Mouse (Mus musculus): ENCODE measurements around the gene Cpm. TPM values are rescaled to one million over a fixed set of nuclear protein-coding genes. Genes with fewer than 3 reads are reported as not detected.

Cpm gene
- polyA plus RNA-seq, 1 experiment from 2014 or later, result 28.9 TPM

DNA sequence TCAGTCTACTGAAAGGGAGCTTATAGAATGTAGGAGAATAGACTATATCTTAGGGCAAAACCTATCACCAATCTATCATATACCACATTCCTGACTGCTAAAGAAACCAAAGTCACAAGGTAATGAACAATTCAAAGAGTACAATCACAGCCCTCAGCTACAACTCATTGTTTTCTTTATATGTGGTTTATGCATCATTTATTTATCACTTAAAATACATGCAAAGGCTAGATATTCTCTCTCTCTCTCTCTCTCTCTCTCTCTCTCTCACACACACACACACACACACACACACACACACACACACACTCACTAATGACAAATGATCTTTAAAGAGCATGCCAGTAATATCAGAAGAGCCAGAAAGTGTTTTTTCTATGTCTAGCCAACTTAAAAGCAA is 76.5 kb downstream of the Cpm start:
- Histone ChIP-seq H3K36me3 (ENCODE audit: control insufficient read depth, insufficient read depth, low read length) (peaks cover 69% of the 10 kb centered on the region), H3K4me2 (replicated peaks; ENCODE audit: low read depth, low read length) (no peak overlapping the region), H3K9ac (ENCODE audit: low read depth, low read length) (no peak overlapping the region), H3K27me3 (ENCODE audit: control insufficient read depth, insufficient read depth, low read length) (no peaks in the 10 kb centered on the region), H3K4me1 (ENCODE audit: control insufficient read depth, insufficient read depth, low read length) (peaks cover 7% of the 10 kb centered on the region), H3K9me3 (ENCODE audit: control insufficient read depth, low read length) (no peaks in the 10 kb centered on the region), H3K27ac (ENCODE audit: low read depth, low read length) (no peak overlapping the region), H3K4me3 (ENCODE audit: low read length) (no peak overlapping the region)
- ATAC-seq (ENCODE audit: low FRiP score, low TSS enrichment), result no peak

- Histone ChIP-seq H3K9ac (ENCODE audit: low read depth, low read length) (no peak overlapping the region), H3K36me3 (ENCODE audit: control insufficient read depth, insufficient read depth, low read length) (peaks cover 65% of the 10 kb centered on the region), H3K27ac (ENCODE audit: low read depth, low read length) (no peak overlapping the region), H3K4me1 (ENCODE audit: control insufficient read depth, insufficient read depth, low read length) (peaks cover 7% of the 10 kb centered on the region), H3K27me3 (ENCODE audit: control insufficient read depth, insufficient read depth, low read length) (no peaks in the 10 kb centered on the region), H3K4me2 (replicated peaks; ENCODE audit: low read depth, low read length) (no peak overlapping the region), H3K9me3 (ENCODE audit: control insufficient read depth, low read length) (no peaks in the 10 kb centered on the region), H3K4me3 (ENCODE audit: low read length) (no peak overlapping the region)
- 88% methylated on average over 6 of the region's 6 CpGs for WGBS
- no peak for ATAC-seq (ENCODE audit: low FRiP score, low TSS enrichment)
Observed at GRCm38 (mm10) chr10:117706440-117706839, 77.1 kb downstream of the Cpm start.

DNA sequence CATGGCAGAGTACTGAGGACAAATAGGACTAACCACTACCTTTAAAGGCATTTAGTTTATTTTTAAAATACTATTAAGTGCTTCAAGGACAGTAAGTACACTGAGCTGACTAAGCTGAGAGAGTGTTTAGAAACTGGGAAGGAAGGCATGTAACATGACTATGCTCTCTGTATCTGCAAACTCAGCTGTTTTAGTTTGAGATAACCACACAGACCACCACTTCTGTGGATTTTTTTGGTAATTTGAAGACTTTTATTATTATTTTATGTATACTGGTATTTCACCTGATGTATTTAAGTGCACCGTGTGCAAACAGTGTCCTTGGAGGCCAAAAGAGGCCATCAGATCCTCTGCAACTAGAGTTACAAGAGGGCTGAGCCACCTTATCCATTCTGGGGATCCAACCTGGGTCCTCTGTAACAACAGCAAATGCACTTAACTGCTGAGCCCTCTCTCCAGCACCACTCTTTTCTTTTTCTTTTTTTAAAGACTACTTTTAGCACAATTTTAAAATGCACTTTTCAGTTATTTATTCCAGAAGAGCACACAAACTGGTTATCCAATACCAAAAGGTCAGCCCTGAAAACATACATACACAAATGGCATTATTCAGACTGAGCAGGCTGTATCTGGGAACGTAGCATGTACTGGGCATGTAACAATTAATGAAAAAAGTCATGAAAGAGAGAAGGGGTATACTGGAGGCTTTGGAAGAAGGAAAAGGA is 78.0 kb downstream of the Cpm start:
- peaks cover 57% of the 10 kb centered on the region for H3K36me3 ChIP-seq (ENCODE audit: control insufficient read depth, insufficient read depth, low read length)
- no peak overlapping the region for H3K4me3 ChIP-seq (ENCODE audit: low read length)

GRCm38 (mm10) chr10:117708376-117708775 is 79.1 kb downstream of the Cpm start:
- 95% methylated on average over 2 of the region's 2 CpGs for WGBS

More for the DNA sequence above, 78.0 kb downstream of the Cpm start:
- peaks cover 7% of the 10 kb centered on the region for H3K4me1 ChIP-seq (ENCODE audit: control insufficient read depth, insufficient read depth, low read length)
- no peaks in the 10 kb centered on the region for H3K27me3 ChIP-seq (ENCODE audit: control insufficient read depth, insufficient read depth, low read length)
- H3K4me2 ChIP-seq (replicated peaks; ENCODE audit: low read depth, low read length), result no peak overlapping the region
- 92% methylated on average over 2 of the region's 2 CpGs for WGBS
- H3K9me3 ChIP-seq (ENCODE audit: control insufficient read depth, low read length), result no peaks in the 10 kb centered on the region
- no peak for ATAC-seq (ENCODE audit: low FRiP score, low TSS enrichment)
- no peak overlapping the region for H3K27ac ChIP-seq (ENCODE audit: low read depth, low read length)
- H3K9ac ChIP-seq (ENCODE audit: low read depth, low read length), result no peak overlapping the region

GRCm38 (mm10) chr10:117708856-117709255 is 79.6 kb downstream of the Cpm start:
- Histone ChIP-seq H3K9ac (ENCODE audit: low read depth, low read length) (no peak overlapping the region; the same call in 1 of the 2 replicates), H3K4me1 (ENCODE audit: control insufficient read depth, insufficient read depth, low read length) (peaks cover 7% of the 10 kb centered on the region), H3K9me3 (ENCODE audit: control insufficient read depth, low read length) (no peaks in the 10 kb centered on the region), H3K27me3 (ENCODE audit: control insufficient read depth, insufficient read depth, low read length) (no peaks in the 10 kb centered on the region), H3K4me2 (replicated peaks; ENCODE audit: low read depth, low read length) (peak overlapping the region; percentile 84; the same call in 1 of the 2 replicates), H3K27ac (ENCODE audit: low read depth, low read length) (no peak overlapping the region), H3K36me3 (ENCODE audit: control insufficient read depth, insufficient read depth, low read length) (peaks cover 42% of the 10 kb centered on the region), H3K4me3 (ENCODE audit: low read length) (peak overlapping the region; percentile 61)
- 90% methylated on average over 9 of the region's 9 CpGs for WGBS
- ATAC-seq (ENCODE audit: low FRiP score, low TSS enrichment), result no peak

More at GRCm38 (mm10) chr10:117708376-117708775, 79.1 kb downstream of the Cpm start:
- Histone ChIP-seq H3K4me2 (replicated peaks; ENCODE audit: low read depth, low read length) (no peak overlapping the region), H3K9ac (ENCODE audit: low read depth, low read length) (no peak overlapping the region), H3K9me3 (ENCODE audit: control insufficient read depth, low read length) (no peaks in the 10 kb centered on the region), H3K27ac (ENCODE audit: low read depth, low read length) (no peak overlapping the region), H3K27me3 (ENCODE audit: control insufficient read depth, insufficient read depth, low read length) (no peaks in the 10 kb centered on the region), H3K4me1 (ENCODE audit: control insufficient read depth, insufficient read depth, low read length) (peaks cover 7% of the 10 kb centered on the region), H3K36me3 (ENCODE audit: control insufficient read depth, insufficient read depth, low read length) (peaks cover 46% of the 10 kb centered on the region), H3K4me3 (ENCODE audit: low read length) (no peak overlapping the region)
- no peak for ATAC-seq (ENCODE audit: low FRiP score, low TSS enrichment)

DNA sequence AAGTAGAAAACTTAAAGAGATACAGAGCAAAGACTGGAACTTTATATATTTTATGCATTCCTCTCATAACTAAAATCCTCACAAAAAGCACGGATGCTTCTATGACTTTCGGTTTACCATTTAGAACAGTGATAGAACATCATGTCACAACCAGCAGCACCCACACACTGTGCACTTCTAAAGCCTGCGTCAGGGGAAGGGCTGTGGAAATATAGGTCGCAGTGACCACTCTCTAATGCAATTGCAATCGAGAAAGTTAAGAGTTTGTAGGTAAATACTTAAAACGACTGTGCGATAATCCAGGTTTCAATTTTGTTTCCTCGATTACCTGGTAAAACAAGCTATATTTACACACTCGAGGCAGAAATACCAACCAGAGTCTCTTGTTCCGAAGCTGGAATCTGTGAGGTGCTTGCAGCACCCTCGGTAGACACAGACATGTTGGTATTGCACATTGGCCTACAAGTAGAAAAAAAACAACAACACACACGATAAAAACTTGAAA is 80.1 kb downstream of the Cpm start:
- no peaks in the 10 kb centered on the region for H3K27me3 ChIP-seq (ENCODE audit: control insufficient read depth, insufficient read depth, low read length)
- ATAC-seq (ENCODE audit: low FRiP score, low TSS enrichment), result no peak
- peak overlapping the region; percentile 61 for H3K4me3 ChIP-seq (ENCODE audit: low read length)
- peaks cover 37% of the 10 kb centered on the region for H3K36me3 ChIP-seq (ENCODE audit: control insufficient read depth, insufficient read depth, low read length)
- peak overlapping the region; percentile 84 for H3K4me2 ChIP-seq (replicated peaks; ENCODE audit: low read depth, low read length)
- 48% methylated on average over 12 of the region's 12 CpGs for WGBS
- H3K4me1 ChIP-seq (ENCODE audit: control insufficient read depth, insufficient read depth, low read length), result peaks cover 7% of the 10 kb centered on the region
- no peaks in the 10 kb centered on the region for H3K9me3 ChIP-seq (ENCODE audit: control insufficient read depth, low read length)
- H3K9ac ChIP-seq (ENCODE audit: low read depth, low read length), result peak overlapping the region; percentile 87; the same call in 1 of the 2 replicates
- H3K27ac ChIP-seq (ENCODE audit: low read depth, low read length), result peak overlapping the region; percentile 85; the same call in 1 of the 2 replicates

- peak; percentile 87 for ATAC-seq (ENCODE audit: low FRiP score, low TSS enrichment)
- H3K36me3 ChIP-seq (ENCODE audit: control insufficient read depth, insufficient read depth, low read length), result peaks cover 30% of the 10 kb centered on the region
- WGBS, result 0% methylated on average over 45 of the region's 71 CpGs
- peak overlapping the region; percentile 61 for H3K4me3 ChIP-seq (ENCODE audit: low read length)
- H3K9me3 ChIP-seq (ENCODE audit: control insufficient read depth, low read length), result no peaks in the 10 kb centered on the region
- peak overlapping the region; percentile 85 for H3K27ac ChIP-seq (ENCODE audit: low read depth, low read length)
- H3K4me1 ChIP-seq (ENCODE audit: control insufficient read depth, insufficient read depth, low read length), result peaks cover 7% of the 10 kb centered on the region
- peak overlapping the region; percentile 87 for H3K9ac ChIP-seq (ENCODE audit: low read depth, low read length)
- no peaks in the 10 kb centered on the region for H3K27me3 ChIP-seq (ENCODE audit: control insufficient read depth, insufficient read depth, low read length)
- H3K4me2 ChIP-seq (replicated peaks; ENCODE audit: low read depth, low read length), result peak overlapping the region; percentile 84
Observed at GRCm38 (mm10) chr10:117709930-117710603, 80.8 kb downstream of the Cpm start.

DNA sequence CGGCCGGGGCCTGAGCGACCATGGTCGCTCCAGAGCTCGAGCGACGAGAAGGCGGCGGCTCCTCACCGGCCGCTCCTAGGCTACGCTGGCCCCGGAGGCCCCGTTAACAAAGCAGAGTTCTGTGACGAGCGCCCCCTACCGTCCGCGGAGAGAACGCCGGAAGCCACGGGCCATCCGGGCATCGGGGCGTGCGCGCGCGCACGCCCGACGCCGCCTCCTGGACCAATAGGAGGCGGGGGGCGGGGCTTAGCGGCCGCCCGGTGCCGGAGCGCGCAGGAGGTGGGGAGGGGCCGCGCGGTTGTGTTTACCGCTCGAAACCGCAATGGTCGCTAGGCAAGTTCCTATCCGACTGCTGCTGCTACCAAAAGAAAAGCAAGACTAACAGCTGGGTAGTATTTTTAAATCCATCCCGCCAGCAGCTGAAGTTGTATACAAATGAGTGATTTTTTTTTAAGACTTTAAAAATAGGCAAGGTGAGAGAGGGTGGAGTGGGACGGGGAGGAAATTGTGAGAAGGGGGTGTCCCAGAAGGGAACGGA is 81.4 kb downstream of the Cpm start, which contains the start of gene Mdm2:
Gene Mdm2, minus strand, starts transcription at position 155 of the 538 bp plus-strand sequence.
- peak within 1 kb of the TSS; percentile 84 for H3K4me2 ChIP-seq (replicated peaks; ENCODE audit: low read depth, low read length)
- peak within 1 kb of the TSS; percentile 61 for H3K4me3 ChIP-seq (ENCODE audit: low read length)
- H3K9ac ChIP-seq (ENCODE audit: low read depth, low read length), result peak within 1 kb of the TSS; percentile 87
- H3K4me1 ChIP-seq (ENCODE audit: control insufficient read depth, insufficient read depth, low read length), result peaks cover 7% of the 10 kb centered on the region
- peaks cover 24% of the 10 kb centered on the region; the same call in 1 of the 2 replicates for H3K36me3 ChIP-seq (ENCODE audit: control insufficient read depth, insufficient read depth, low read length)
- no peaks in the 10 kb centered on the region for H3K9me3 ChIP-seq (ENCODE audit: control insufficient read depth, low read length)
- WGBS, result 1% methylated on average over 52 of the region's 52 CpGs
- ATAC-seq (ENCODE audit: low FRiP score, low TSS enrichment), result peak; percentile 93
- H3K27me3 ChIP-seq (ENCODE audit: control insufficient read depth, insufficient read depth, low read length), result no peaks in the 10 kb centered on the region
- H3K27ac ChIP-seq (ENCODE audit: low read depth, low read length), result peak within 1 kb of the TSS; percentile 85

Measured in kidney, embryonic 14.5 days (tissue).